Mouse (Mus musculus) cerebellum, postnatal 14 days (tissue): ENCODE data around the gene B4galt2.

Source experiments
- DNase-seq, 2 experiments: peaks; one replicate each; pipeline ENCODE4 v3.0.0; 2021; ENCODE audit warnings: mixed read lengths in 2 of 2

Gene B4galt2

GRCm38 (mm10) chr4:117882701-117883691 lies at the start of gene B4galt2:
B4galt2 (minus strand) TSS chr4:117883487.
- DNase-seq: peak; percentile 74 to 78

DNA sequence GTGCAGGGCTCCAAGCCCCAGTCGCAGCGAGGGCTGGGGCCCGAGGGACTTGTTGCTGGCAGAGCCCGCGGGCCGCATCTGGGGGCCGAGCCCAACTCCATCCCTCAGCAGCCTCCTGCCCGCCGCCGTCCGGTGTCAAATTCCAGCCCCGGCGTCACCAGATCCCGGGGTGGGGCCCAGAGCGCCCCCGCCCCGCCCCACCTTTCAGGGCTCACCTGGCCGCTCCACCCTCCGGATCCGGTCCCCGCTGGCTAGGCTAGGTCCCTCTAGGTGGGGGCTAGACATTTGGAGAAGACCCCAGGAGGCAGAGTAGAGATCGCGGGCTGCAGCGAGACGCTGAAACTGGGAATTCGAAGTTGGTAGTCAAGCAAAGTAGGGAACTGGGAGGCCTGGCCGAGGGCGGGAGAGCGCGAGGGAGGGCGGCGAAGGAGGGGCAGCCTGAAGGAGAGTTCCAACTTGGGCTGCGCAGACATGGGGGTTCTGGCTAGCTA lies 46.1 kb upstream of the B4galt2 start, which contains the start of gene Artn:
Gene Artn (minus strand): TSS at position 373 of the 491 bp plus-strand sequence.
- DNase-seq: no peak

DNA sequence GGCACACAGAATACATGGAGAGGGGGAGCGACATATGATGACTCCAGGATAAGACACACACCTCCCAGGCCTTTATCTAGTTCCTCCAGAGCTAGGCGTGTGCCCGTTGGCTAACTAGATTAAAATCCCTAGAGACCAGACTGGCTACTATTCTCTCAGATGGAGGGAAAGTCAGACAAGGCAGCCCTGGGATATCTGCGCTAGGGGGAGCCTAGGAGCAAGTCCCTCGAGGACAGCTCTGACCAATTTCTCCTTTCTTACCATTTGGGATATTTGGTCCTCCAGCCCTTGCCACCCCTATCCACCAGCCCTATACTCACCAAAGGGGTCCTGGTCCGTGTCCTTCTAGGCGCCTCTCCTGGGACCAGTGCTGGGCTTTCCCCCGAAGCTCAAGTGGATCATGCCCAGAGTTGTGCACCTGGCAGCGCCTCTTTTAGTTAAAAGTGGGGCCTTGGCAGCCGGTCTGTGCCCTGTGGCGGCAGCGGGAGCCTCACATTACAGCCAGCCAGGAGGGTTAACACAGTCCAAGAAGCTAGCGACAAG lies 45.5 kb upstream of the B4galt2 start:
- peak; percentile 53 to 56 for DNase-seq

DNA sequence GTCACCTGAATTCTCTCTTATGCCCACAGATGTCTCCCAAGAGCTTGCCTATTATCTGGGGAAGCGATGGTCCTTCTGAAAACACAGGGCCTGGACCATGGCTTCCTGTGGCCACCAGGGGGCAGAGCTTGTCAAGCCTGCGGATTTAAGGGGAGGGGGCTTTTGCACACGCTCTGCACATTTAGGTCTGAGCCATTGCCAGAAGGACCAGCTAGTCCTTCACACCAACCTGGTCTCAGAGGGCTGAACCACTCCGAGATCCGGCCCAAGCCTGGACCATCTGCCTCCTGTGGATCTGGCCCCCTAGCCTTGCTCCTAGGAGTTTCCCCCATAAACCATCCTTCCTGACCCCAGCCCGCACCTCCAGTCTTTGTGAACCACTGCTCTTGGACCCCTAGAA lies 44.9 kb upstream of the B4galt2 start:
- DNase-seq: peak; percentile 71 to 81

GRCm38 (mm10) chr4:117926545-117927482 lies 43.5 kb upstream of the B4galt2 start:
- peak; percentile 45 to 55 for DNase-seq

- DNase-seq: no peak
Measured at GRCm38 (mm10) chr4:117924916-117925315, 41.6 kb upstream of the B4galt2 start.

DNA sequence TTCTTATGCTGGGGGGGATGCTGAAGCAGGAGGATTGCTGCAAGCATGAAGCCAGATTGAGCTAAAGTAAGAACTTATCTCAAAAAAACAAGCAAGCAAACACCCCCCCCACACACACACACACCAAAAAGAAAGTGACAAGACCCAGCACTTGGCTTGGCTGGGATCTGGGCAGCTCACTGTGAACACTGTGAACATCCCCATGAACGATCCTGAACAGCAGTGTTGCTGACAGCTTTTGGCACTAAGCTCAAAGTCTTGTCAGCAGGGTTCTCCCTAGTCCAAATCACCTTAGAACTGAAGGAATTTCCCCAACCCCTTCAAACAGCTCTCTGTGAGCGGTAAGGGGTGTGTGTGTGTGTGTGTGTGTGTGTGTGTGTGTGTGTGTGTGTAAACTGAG lies 40.2 kb upstream of the B4galt2 start:
- no peak for DNase-seq

- DNase-seq: no peak
Measured at GRCm38 (mm10) chr4:117921358-117921757, 38.1 kb upstream of the B4galt2 start.

DNA sequence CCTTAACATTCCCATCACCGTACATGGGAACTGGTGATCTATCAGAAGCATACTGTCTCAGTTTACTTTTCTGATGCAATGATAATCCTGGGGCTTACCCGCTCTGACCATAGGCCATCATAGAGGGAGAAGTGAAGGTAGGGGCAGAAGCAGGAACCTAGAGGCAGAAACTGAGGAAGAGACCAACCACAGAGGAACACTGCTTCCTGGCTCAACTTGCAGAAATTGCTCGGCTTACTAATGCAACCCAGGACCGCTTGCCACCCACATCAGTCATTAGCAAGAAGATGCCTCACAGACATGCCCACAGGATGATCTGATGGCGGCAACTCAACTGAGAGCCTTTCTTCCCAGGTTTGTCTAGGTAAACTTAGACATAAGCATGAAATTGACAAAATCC lies 35.5 kb upstream of the B4galt2 start:
- no peak for DNase-seq

GRCm38 (mm10) chr4:117918261-117918660 lies 35.0 kb upstream of the B4galt2 start:
- no peak for DNase-seq

GRCm38 (mm10) chr4:117917847-117918246 lies 34.6 kb upstream of the B4galt2 start:
- DNase-seq: no peak

DNA sequence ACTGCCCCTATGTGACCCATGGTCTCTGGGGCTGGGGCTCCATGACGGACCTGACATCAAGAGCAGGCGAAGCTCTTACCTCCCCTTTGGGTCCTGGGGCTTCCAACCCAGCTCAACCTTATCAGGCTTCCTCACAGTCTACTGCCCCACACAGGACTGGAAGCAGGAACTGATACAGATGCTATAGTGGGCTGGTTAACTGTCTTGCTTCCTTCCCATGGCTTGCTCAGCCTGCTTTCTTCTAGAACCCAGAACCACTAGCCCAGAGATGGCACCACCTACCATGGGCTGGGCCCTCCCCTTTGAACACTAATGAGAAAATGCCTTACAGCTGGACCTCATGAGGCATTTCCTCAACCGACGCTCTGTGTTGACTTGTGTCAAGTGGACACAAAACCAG lies 34.1 kb upstream of the B4galt2 start:
- no peak for DNase-seq

DNA sequence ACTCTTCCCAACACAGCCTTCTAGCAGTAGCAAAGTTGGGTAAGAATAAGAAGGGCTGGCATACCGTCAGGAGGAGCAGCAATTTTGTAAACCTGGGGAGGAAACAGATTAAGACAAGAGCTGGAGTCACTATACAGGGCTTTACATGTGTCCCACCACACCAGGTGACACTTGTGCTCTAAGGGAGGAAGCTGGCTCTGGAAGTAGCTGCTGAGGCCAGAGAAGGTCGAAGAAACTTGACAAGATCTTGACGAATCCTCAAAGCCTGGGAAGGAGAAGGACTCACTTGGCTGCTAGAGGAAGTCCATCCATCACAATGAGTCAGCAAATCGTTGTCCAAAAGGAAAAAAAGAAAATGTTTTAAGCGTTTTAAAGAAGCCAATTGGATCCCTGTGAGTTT lies 33.1 kb upstream of the B4galt2 start:
- no peak for DNase-seq

- no peak for DNase-seq
Measured at GRCm38 (mm10) chr4:117915489-117916105, 32.3 kb upstream of the B4galt2 start.

GRCm38 (mm10) chr4:117914591-117915442 lies 31.5 kb upstream of the B4galt2 start, which contains the start of gene Ipo13:
Ipo13 (minus strand) TSS chr4:117914999.
- DNase-seq: peak; percentile 93 to 95

DNA sequence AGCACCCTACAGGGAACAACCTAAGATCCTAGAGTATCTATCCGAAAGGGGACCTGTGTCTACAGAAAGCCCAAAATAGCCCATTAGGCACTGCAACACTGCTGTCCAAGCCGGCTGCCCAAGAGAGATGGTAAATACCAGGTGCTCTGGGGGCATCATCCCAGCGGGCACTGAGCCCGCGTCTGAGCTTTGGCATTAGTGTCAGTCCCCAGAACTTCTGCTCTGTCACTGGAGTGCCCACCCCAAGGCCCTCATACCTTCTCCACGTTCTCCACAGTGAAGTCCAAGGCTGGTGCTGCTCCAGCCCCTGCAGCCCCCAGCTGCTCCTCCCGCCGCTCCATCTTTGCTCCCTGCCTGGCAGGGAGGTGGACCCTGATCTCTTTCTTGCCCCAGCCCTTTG lies 30.7 kb upstream of the B4galt2 start:
- DNase-seq: peak; percentile 72 to 78

DNA sequence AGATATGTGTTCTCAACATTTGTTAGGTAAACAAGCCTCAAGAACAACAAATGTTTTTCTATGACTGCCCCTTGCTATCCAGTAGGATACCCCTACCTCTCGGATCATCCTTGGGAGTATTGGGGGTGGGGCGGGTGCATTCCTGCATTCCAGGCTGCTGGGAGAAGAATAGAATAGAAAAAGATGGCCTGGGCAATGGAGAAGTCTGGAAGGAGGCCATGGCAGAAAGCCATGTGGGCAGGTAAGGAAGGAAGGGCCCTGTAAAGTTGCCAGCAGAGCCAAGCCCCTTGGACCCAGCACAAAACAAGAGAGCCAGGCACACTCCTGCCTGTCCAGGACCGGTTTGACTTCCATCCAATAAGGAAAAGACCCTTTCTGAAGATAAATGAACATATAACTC lies 30.1 kb upstream of the B4galt2 start:
- DNase-seq: peak; percentile 94 to 95

DNA sequence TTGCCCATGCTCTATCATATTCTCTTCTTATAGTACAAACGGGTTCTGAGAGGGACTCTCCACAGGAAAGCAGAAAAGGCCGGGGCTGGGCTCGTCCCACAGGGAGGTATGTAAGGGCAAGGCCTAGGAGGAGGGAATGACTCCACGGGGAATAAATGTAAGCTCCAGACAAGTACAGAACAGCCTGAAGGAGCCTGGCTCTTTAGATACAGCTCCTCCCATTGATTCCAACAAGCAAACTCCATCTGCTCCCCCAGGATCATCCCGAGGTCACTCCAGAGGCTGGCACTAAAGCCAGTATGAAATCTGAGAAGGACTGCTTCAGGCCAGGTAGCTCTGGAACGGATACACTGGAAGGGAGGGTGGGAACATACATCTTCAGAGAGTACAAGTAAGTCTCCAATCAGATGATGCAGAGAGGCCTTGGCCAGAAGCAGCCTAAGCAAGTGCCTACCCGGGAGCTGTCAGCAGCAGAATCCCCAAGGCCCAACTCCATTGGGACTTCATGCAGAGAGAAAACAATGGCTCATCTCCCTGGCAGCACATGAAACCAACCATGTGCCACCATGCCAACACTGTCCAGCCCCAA lies 29.5 kb upstream of the B4galt2 start:
- peak in 1 of 2 experiments; percentile 50 for DNase-seq

- DNase-seq: peak; percentile 75 to 76
Measured at GRCm38 (mm10) chr4:117912131-117912561, 28.9 kb upstream of the B4galt2 start.

- peak in 1 of 2 experiments; percentile 55 for DNase-seq
Measured at GRCm38 (mm10) chr4:117908834-117909453, 25.7 kb upstream of the B4galt2 start.
